ENCODE assay signal across 9 mouse cellular contexts in the genomic region with DNA sequence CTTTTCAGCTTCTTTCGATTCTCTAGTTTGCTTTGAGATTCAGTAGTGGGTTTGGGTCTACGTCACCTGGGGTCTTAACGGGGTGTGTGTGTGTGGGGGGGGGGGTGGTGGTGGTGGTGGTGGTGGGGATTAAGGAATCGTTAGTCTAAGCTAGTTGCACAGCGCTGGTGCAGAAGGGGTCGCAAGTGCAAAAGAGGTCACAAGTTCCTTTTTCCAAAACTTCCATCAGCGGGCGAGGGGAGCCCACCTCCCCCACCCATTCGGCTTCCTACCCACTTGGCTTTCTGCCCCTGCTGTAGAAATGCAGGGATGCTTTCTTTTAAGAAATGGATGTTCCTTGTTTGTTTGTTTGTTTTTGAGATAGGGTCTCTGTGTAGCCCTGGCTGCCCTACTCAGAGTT. TPM values are rescaled to one million over a fixed set of nuclear protein-coding genes. Genes with fewer than 3 reads are reported as not detected.
DNase-seq lines count a peak whose midpoint lies in the region; ATAC-seq and TF ChIP-seq lines count a peak whose summit lies in the region.
"Had no signal": no experiment of that assay in that cellular context is flagged by ENCODE, and none has a peak within 500 bp of the region (broad histone marks: within the 10 kb centered on the region; RNA-seq: fewer than 3 reads in every experiment).

No protein-coding gene starts in this region.

- H3K4me2 ChIP-seq in heart, embryonic 11.5 days, result peak overlapping the region; percentile 79
- H3K4me2 ChIP-seq in forebrain, embryonic 15.5 days (replicated peaks), result peak overlapping the region; percentile 76

- no peaks in the 10 kb centered on the region for H3K9me3 ChIP-seq in heart, embryonic 11.5 days (replicated peaks; ENCODE audit: control insufficient read depth, low read length)
- H3K9me3 ChIP-seq in ES-Bruce4 (replicated peaks; ENCODE audit: control insufficient read depth, insufficient read depth, low read length, poor library complexity, severe bottlenecking), result no peaks in the 10 kb centered on the region
- H3K9me3 ChIP-seq in forebrain, embryonic 15.5 days, result no peaks in the 10 kb centered on the region

- no peak for TF ChIP-seq EP300 in ES-Bruce4 (IDR thresholded peaks at IDR 0.05; ENCODE audit: insufficient read depth, low read depth, low read length)

- no peak overlapping the region for H3K27ac ChIP-seq in heart, embryonic 11.5 days (ENCODE audit: low read depth, low read length)
- H3K27ac ChIP-seq in ES-Bruce4 (ENCODE audit: insufficient read depth, low read length), result no peak overlapping the region
- peak overlapping the region; percentile 35 for H3K27ac ChIP-seq in forebrain, embryonic 15.5 days (replicated peaks)

- TF ChIP-seq CTCF in ES-Bruce4 (IDR thresholded peaks at IDR 0.05; ENCODE audit: low read depth, low read length), result no peak

- TF ChIP-seq POLR2A in ES-Bruce4 (IDR thresholded peaks at IDR 0.05; ENCODE audit: insufficient read depth, low read length), result no peak

- ATAC-seq in heart, embryonic 11.5 days (replicated peaks; ENCODE audit: insufficient number of reproducible peaks, low FRiP score, low TSS enrichment), result no peak
- ATAC-seq in forebrain, embryonic 15.5 days (replicated peaks), result peak; percentile 20; the same call in 1 of the 2 replicates
- no peak for ATAC-seq in granulocyte monocyte progenitor cell, adult 5-6 weeks (replicated peaks; ENCODE audit: poor library complexity, severe bottlenecking)

- no peaks in the 10 kb centered on the region for H3K4me1 ChIP-seq in heart, embryonic 11.5 days (ENCODE audit: control insufficient read depth, insufficient read depth, low read length)
- no peaks in the 10 kb centered on the region for H3K4me1 ChIP-seq in ES-Bruce4 (ENCODE audit: control insufficient read depth, insufficient read depth, low read length)
- H3K4me1 ChIP-seq in forebrain, embryonic 15.5 days, result peaks cover 20% of the 10 kb centered on the region

- WGBS in heart, embryonic 11.5 days (ENCODE audit: insufficient replicate concordance), result under 1% methylated on average over 9 of the region's 9 CpGs
- WGBS in forebrain, embryonic 15.5 days, result 1% methylated on average over 9 of the region's 9 CpGs

- no peak for DNase-seq in heart, adult 9 months (ENCODE audit: low spot score in 2 of 2)
- DNase-seq in mesoderm, embryonic 11.5 days (ENCODE audit: low read depth, low spot score), result peak; percentile 22
- DNase-seq in adrenal gland, adult 2 months, result no peak
- DNase-seq in cerebellum, adult 11 months, result no peak
- DNase-seq: thymus, postnatal 14 days had no signal

- H3K4me3 ChIP-seq in heart, embryonic 11.5 days (ENCODE audit: low read depth, low read length), result peak overlapping the region; percentile 67
- peak overlapping the region; percentile 68 for H3K4me3 ChIP-seq in ES-Bruce4 (ENCODE audit: low read depth, low read length)
- peak overlapping the region; percentile 68 for H3K4me3 ChIP-seq in forebrain, embryonic 15.5 days

- H3K9ac ChIP-seq in heart, embryonic 11.5 days (ENCODE audit: low read depth, low read length), result peak overlapping the region; percentile 65; the same call in 1 of the 2 replicates
- H3K9ac ChIP-seq in ES-Bruce4 (ENCODE audit: low read depth, poor library complexity, severe bottlenecking), result peak overlapping the region; percentile 61
- H3K9ac ChIP-seq in forebrain, embryonic 15.5 days (replicated peaks), result peak overlapping the region; percentile 66

- H3K27me3 ChIP-seq in heart, embryonic 11.5 days (ENCODE audit: control insufficient read depth, insufficient read depth, low read length), result no peaks in the 10 kb centered on the region
- no peaks in the 10 kb centered on the region; the same call in 1 of the 2 replicates for H3K27me3 ChIP-seq in ES-Bruce4 (ENCODE audit: control insufficient read depth, insufficient read depth, low read length, poor library complexity, severe bottlenecking)
- H3K27me3 ChIP-seq in forebrain, embryonic 15.5 days, result no peaks in the 10 kb centered on the region

- H3K36me3 ChIP-seq in heart, embryonic 11.5 days (ENCODE audit: control insufficient read depth, insufficient read depth, low read length), result no peaks in the 10 kb centered on the region
- no peaks in the 10 kb centered on the region for H3K36me3 ChIP-seq in ES-Bruce4 (ENCODE audit: control insufficient read depth, insufficient read depth, low read length, poor library complexity, severe bottlenecking)
- H3K36me3 ChIP-seq in forebrain, embryonic 15.5 days, result no peaks in the 10 kb centered on the region

RNA-seq across cellular contexts. Expression of gene Gpx5, which starts 16.0 kb away (rescaled TPM):
- not detected in 2 replicates for polyA plus RNA-seq in heart, embryonic 11.5 days (2014; fragmentation: Nextera tagmentation; extraction: Ambion mirVana)
- polyA plus RNA-seq in ES-Bruce4 (2011; ENCODE audit: insufficient read depth, insufficient read length, low read depth, missing spikeins), result not detected in 2 replicates
- not detected in 2 replicates for polyA plus RNA-seq in forebrain, embryonic 15.5 days (2015; fragmentation: Nextera tagmentation; extraction: Ambion mirVana)
- total RNA-seq in adrenal gland, adult 2 months (2021), result not detected
- not detected in 2 replicates for polyA plus RNA-seq in adrenal gland, adult 2 months (2012; rRNA removed)
- not detected in 2 replicates for total RNA-seq in granulocyte monocyte progenitor cell, adult 5-6 weeks (2014; fragmentation: Nextera tagmentation)
- not detected in 2 replicates for total RNA-seq in granulocyte monocyte progenitor cell, adult 5-6 weeks (2017)

RNA-seq across cellular contexts. Expression of gene Gpx6, which starts 35.4 kb away (rescaled TPM):
- not detected in 2 replicates for polyA plus RNA-seq in heart, embryonic 11.5 days (2014; fragmentation: Nextera tagmentation; extraction: Ambion mirVana)
- polyA plus RNA-seq in ES-Bruce4 (2011; ENCODE audit: insufficient read depth, insufficient read length, low read depth, missing spikeins), result 1.2 and 2.2 TPM in 2 replicates
- polyA plus RNA-seq in forebrain, embryonic 15.5 days (2015; fragmentation: Nextera tagmentation; extraction: Ambion mirVana), result not detected in 2 replicates
- not detected for total RNA-seq in adrenal gland, adult 2 months (2021)
- polyA plus RNA-seq in adrenal gland, adult 2 months (2012; rRNA removed), result not detected in 2 replicates
- total RNA-seq in granulocyte monocyte progenitor cell, adult 5-6 weeks (2014; fragmentation: Nextera tagmentation), result not detected in 2 replicates
- not detected in 2 replicates for total RNA-seq in granulocyte monocyte progenitor cell, adult 5-6 weeks (2017)
